Mouse (Mus musculus) right cerebral cortex, postnatal 36 days (tissue): ENCODE data around the gene Stx1a.
A peak's percentile ranks its signal among the peaks of the same experiment; 100 is the strongest.

Source experiments
- DNase-seq, 2 experiments: peaks; one replicate each; pipeline ENCODE4 v3.0.0; 2022; ENCODE audit warnings: low spot score in 2 of 2, mixed read lengths in 1 of 2

The Stx1a gene

DNA sequence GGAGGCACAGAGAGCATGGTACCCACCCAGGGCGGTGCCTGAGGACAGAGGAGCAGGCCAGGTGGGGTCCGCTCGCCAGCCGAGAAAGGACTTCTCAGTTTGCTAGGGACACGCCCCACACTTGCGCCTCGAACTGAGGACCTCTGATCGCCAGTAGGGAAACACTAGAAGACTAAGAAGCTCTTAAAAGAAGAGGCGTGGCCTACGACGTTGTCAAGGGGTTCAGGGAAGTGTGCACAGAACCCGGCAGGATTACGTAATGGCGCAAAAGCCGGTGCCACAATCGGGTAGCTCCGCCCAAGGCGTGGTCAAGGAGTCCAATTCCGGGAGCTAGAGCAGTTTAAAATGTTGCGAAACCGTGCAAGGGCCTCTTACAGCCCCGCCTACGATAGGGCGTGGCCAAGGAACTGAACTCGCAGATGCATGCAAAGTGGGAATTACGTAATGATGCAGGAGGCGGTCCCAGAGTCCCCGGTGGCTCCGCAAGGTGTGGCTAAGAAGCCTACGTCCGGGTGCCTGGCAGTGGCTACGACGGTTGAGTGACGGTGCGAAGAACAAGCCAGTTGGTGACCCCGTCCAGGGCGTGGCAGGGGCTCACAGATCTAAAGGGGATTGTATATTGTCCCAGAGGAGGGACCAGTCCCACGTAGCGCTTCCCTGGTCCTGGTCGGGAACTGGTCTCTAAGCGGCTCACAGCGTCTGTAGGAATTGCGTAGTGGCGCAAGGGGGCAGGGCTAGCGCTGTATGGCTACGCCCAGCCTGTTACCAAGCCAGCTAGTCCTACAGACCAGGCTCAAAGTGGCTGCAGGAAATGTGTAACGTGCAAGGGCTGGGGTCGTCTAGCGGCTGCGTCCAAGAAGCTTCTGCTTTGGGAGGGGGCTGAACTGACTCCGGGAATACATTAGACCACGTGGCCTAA is 14.4 kb upstream of the Stx1a start, which contains the start of gene Abhd11:
Abhd11 (plus strand) TSS at position 482 of the 919 bp plus-strand sequence.
- peak; percentile 99 for DNase-seq

DNA sequence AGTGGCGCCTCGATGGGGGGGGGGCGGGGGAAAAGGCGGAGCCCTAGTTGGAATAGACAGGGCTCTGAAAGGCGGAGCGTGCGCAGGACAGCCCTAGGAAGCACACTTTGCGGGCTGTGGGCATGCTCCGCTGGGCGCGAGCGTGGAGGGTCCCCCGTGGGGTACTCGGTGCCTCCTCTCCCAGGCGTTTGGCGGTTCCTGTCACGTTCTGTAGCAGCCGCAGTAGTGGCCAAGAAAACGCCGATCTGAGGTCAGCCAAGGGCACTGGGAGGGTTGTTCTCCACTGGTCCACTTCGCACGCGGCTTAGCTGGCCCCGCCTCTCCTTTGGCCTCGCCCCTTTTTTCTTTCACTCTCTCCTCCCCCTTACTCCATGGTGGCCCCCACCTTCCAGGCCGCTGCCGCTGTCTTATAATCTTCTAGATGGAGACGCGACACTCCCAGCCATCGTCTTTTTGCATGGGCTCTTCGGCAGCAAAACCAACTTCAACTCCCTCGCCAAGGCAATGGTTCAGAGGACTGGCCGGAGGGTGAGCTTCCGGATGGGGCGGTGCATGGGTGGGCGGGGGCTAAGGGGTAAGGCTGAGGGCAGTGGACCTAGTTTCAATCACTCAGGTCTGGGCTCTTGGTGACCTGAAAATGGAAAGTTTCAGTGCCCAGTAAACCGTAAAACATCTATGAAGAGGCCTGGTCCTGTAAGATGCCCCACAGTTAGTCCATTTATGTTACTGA is 13.5 kb upstream of the Stx1a start:
- DNase-seq, result peak; percentile 83 to 84

DNA sequence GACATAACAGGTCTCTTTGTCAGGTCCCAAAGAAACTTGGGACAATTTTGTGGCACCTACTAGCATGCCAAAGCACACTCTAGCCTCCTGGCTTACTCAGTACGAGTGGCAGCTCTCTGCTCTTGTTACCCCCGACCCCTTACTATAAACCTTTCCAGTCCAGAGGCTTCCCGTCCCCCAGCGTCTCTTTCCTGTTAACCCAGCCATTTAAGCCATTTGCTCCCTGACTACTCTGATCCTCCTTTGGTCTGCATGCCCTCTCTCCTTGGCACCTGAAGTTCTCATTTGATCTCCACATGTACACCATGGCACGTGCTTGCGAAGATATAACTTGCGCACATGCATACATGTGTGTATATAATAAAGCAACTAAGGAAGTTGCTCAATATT is 13.0 kb upstream of the Stx1a start:
- no peak for DNase-seq

DNA sequence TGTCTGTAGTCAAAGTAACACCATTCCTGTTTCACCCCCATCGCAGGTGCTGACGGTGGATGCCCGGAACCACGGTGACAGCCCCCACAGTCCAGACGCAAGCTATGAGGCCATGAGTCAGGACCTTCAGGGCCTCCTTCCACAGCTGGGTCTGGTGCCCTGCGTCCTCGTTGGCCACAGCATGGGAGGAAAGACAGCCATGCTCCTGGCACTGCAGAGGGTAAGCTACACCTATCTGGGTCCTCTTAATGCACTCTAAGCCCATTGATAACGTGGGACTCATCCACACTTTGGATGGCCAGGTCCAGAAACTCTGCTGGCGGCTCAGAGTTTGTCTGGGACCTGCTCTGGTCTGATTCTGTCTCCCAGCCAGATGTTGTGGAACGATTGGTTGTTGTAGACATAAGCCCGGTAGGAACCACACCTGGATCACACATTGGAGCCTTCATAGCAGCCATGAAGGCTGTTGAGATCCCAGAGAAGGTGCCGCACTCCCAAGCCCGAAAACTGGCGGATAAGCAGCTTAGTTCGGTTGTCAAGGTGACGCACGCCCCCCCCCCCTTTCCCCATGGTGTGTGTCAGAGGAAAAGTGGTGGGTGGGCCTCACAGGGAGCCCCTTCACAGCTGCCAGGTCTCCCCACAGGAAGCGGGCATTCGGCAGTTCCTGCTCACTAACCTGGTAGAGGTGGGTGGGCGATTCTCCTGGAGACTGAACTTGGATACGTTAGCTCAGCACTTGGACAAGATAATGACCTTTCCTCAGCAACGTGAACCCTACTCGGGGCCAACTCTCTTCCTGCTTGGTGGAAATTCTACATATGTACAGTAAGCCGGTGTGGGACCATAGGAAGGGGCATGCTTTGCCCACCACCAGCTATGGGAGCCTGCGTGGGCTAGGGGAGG is 12.2 kb upstream of the Stx1a start:
- DNase-seq, result no peak

DNA sequence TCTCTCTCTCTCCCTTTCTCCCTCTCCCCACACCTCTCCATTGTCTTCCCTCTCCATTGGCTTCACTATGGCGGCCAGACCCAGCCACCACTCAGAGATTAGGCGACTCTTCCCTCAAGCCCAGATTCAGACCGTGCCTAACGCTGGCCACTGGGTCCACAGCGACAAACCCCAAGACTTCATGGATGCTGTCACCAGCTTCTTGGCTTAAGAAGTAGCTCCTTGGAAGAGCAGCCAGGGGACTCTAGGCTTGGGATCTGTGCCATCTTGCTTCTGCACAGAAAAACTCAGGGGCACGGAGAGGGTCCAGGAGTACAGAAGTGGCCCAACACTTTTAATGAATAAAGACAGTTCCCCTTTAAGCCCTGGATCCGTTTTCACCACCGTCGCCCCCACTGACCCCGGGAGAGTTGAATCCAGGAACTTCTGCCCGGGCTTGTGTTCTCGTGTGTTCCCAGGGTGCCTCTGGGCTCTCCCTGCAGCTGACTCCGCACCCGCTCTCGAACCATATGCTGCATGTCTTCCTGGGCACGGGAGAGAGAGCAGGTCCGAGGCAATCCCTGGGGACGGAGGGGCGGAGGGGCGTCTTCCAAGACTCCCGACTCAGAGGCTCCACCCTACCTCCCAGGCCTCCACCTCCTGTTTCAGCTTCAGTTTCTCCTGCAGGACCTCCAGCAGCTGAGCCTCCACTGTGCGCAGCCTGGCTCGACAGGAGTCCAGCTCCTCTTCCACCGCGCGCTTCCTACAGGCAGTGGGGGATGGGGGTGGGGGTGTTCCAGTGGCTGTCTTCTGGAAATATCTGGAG is 11.3 kb upstream of the Stx1a start:
- DNase-seq, result no peak

DNA sequence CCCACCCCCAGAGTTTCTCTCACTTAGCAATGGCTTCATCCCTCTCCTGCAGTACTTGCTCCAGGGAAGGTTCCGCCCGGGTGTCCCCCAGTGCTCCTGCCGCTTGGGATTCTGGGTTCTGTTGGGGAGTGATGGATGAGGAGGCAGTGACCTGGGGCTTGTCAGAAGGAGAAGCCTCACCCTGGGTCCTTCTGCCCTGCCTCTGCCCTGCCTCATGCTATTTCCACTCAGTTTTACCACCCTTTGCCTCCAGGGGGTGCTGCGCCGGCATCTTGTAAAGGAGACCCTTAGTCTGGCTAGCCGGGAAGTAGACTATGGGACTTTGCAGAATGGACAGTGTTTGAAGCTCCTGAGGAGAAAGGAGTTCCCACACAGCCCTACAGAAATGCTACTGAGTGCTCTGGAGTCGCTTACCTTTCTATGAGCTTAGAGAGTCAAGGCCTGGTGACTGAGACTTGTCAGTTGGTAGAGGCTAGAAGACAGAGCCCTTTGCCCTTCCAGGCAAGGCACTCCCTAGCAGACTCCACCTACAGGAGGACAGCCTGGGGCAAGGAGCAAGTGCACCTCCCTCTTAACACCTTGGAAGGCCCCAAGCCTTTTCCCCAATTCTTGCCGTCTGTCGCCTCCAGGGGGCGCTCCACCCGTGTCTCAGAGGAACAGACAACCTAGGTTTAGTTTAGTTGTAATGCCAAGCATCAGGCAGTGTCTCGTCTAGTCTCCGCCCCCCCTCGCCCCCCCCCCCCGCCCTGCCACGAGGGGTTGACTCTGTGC is 10.4 kb upstream of the Stx1a start:
- no peak for DNase-seq

DNA sequence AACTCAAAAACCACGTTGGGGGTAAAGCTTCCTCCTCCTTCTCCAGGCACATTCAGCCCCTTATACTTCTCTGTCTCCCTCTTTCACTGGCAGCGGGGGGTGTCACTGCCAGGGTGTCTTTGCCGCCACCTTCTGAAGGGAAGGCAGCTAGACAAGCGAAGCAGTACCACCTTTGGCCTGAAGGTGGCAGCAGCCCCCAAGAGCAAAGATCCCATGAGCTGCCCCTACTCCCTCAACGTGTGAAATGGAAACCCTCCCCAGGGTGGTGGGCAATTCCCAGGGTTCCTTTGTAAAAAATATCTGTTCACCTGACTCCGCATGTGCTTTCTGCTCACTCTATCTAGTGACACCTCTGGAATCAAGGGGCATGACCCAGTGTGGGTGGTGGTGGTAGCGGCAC is 7.8 kb upstream of the Stx1a start:
- peak; percentile 75 to 82 for DNase-seq

DNA sequence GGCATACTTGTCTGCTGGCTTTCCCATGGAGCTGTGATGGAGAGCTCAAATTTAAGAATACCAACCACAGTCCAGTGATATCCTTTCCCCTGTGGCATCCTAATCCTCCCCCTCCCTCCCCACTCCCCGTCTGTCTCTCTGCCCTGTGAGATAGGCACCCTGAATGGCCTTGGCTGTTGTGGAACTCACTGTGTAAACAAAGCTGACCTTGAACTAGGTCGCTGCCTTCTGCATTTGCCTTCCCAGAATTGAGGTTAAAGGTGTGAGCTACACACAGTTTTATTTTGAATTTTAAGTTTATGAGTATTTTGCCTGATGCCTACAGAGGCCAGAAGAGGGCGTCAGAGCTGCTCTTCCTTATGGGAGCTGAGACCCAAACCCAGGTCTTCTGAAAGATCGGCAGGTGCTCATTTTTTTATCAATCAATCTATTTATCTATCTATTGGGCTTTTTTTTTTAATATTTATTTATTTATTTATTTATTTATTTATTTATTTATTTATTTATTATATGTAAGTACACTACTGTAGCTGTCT is 7.0 kb upstream of the Stx1a start:
- DNase-seq, result no peak

DNA sequence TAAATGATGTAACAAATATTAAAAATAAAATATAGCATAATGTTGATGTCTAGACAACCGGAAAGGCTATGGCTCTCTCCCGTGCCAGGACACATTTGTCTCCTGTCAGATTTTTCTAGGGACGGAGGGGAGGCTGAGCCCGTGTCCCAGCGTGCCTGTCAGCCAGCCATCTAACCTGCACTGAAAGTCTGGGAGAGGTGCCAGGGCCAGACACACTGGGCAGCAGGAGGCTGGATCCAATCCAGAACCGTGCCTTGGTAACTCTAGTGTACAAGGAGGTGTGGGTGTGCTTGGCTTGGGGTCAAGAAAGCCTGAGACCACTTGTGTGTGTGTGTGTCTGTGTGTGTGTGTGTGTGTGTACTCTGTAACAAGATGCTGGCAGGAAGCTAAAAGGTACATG is 1.5 kb upstream of the Stx1a start:
- DNase-seq, result no peak

DNA sequence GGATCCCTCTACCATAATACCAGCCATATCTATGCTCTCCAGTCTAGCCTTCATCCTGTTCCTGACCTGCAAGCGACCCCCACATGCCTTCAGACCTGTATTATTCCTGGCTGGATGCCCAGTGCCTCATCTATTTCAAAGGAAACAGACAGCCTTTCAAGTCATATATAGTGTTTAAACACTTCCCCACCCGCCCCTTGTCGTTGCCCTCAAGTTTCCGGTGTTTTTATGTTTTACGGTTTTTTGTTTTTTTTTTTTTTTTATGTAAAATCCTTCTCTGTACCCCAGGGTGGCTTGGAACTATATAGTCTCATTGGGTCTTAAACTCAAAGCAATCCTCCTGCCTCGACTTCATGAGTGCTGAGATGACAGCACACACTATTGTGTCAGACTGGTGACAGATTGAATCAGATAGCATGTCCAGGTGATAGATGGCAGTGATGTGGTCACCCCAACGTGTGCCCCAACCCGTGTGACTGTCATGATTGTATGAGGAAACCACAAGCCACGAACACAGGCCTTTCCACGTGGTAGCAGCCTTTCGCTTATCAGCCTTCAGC is 1.5 kb downstream of the Stx1a start:
- DNase-seq, result no peak

DNA sequence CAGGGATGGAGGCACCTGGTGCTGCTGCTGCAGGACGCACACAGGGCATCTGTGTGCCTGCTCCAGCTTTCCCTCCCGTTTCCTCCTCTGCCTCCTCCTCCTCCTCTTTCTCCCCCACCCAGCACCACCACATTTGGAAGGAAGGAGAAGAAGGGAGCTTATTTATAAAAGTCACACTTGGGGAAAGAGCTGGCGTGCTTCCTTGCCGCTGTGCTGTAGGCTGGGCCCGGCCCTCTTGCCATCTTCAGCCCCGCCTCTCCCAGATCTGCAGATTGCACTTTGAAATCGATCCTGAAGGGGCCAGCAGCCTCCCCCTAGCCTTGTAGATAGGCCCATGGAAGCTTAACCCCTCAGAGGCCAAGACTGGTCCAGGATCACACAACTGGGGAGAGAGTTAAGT is 2.6 kb downstream of the Stx1a start:
- DNase-seq, result peak; percentile 62 to 80

DNA sequence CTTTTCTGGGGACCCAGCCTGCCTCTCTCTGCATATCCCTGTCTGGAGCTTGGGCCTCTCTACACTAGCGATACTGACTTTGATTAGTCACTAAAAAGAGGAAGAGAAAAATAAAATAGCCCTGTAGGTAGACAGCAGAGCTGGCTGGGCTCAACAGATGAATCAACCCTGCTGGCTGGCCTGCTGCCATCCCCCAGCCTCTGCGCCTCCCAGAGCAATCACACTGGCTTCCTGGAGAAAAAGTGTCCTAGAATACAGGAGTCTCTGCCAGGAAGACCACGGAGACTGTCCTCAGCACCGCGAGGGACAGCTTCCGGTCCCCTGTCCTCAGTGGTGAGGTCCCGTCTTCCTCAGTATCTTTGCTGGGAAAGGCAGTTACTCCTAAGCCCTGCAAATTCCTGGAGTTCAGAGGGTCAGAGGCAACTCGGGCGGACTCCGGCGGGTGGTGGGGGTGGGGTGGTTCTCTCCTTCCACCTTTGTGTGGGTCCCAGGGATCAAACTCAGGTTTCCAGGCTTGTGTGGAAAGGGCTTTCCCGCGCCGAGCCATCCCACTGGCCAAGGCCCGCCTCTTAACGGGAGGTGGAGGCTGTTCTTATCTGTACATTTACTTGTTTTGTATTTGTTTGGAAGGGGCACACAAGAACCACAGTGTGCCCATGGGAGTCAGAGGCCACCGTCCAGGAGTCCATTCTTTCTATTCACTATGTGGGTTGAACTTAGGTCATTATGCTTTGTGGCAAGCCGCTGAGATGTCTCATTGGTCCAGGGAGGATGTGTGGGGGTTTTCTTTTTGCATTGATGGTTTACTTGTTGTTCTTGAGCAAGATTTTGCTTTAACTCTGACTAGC is 5.9 kb downstream of the Stx1a start:
- DNase-seq, result peak; percentile 73 to 76

DNA sequence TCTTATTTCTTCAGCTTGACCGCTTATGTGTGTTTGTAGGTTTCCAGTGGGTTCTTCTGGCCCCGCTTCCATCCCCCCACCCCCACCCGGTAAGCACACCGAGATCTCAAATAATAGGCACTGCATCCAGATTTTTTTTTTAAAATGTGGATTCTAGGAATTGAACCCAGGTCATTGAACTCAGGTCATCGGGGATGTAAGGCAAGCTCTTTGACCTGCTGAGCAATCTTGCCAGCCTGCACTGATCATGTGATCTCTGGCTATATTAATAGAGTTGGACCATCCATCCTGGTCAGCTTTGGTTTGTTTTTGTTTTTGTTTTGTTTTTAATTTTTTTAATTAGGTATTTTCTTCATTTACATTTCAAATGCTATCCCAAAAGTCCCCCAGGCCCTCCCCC is 9.3 kb downstream of the Stx1a start:
- no peak for DNase-seq

DNA sequence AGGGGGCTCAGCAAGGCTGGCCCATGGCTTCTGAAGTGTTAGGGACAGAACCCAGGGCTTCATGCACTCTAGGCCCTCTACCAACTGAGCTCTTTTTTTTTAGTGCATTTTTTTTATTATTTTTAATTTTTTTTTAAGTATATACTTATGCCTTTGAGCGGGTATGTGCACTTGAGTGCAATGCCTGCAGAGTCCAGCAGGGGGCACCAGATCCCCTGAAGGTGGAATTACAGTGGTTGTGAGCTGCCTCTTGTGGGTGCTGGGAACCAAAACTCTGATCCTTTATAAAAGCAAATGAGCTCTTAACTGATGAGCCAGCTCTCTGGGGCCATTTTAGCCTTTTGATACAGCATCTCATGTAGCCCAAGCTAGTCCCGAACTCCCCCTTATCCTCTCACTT is 11.3 kb downstream of the Stx1a start:
- DNase-seq, result no peak

DNA sequence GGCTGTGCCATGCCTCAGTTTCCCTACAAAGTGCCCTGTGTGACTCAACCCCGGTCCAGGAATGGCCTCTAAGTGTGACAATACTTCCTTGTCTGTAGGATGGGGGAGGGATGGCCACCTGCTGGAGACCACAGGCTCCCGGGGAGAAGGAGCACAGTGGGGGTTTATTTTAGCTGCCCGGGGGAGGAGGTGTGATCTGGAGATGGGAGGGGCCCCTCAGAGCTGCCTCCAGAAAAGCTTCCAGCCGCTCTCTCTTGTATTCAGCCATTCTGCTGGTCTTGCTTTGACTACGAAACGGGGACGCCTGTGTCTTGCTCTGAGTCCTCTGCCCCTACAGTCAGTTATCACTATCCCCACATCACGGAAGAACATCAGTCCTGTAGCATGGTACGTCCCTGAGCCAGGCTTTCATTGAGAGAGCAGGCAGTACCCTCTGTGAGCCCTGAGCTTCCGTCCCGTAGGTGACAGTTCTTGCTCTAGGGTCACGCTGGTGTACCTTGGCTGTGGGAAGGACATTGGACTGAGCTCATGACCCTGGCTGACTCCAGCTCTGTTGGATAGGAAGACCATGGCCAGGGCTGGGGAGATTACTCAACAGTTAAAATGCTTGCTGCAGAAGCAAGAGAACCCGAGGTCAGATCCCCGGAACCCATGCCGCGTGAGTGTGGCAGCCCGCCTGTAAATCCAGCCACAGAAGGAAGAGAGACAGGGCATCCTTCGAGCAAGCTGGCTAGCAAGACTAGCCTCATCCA is 12.5 kb downstream of the Stx1a start:
- DNase-seq, result peak; percentile 74 to 82

DNA sequence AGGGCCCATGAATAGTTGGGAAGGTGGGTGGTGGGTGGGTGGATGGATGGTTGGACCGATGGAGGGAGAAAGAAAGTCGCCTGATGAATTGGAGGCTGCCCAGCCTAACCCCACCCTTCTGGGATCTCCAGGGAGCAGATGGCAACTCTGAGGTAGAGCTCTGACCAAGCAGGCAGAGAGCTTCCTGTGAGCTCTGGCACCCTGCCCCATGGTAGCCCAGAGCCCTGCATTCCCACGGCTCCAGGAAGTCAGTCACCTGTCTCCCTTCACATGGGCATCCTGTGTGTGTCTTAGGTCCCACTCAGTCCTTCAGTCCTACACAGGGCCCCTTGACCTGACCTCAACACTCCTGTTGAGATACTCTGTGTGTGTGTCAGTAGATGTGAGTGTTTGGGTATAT is 14.7 kb downstream of the Stx1a start:
- DNase-seq, result no peak

DNA sequence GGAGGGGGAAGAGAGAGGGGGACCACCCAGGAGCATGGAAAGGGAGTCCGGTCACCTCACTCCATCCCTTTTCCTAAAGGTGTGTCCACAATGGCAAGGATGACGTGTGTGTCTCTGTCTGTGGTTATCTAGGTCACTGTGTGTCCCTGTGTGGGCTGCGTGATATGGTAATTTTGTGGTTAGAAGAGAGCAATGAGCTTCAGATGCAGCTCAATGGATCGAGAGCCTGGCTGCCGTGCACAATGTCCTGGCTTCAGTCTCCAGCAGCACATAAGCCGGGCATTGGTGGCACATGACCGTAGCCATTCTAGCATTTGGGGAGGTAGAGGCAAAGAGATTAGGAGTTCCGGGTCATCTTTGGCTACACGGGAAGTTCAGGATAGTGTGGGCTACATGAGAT is 16.3 kb downstream of the Stx1a start:
- no peak for DNase-seq

DNA sequence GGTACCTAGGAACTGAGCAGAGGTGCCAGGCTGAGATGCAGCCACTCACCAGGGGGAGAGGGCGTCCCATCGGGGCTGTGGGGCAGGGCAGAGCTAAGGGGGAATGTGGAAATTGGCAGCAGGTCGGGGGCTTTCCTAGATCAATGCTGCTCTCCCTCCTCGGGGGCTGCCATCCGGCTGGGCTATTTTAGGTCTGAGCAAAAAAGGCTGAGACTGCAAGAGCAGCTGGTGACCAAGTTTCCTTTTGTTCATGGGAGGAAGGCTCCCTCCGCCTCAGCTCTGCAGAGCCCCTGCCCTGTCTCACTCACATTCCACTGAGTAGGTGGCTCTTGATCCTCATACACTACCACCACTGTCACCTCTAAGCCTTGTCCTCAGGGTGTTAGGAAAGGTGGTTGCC is 16.8 kb downstream of the Stx1a start:
- DNase-seq, result peak in 1 of 2 experiments; percentile 56
